Mouse (Mus musculus) neural tube, embryonic 11.5 days (tissue): ENCODE data around the gene Ccng1. TPM values are rescaled to one million over a fixed set of nuclear protein-coding genes. Genes with fewer than 3 reads are reported as not detected.

Experiments used
- polyA plus RNA-seq: library from polyadenylated mRNA; unstranded; fragments of >200 nt; fragmentation: Nextera tagmentation; extraction: Ambion mirVana; gene quantifications from 2 replicates; pipeline ENCODE4 v1.2.1, GENCODE M21; 2014

The Ccng1 gene
- polyA plus RNA-seq, 1 experiment from 2014 or later = 45.1 TPM

Other genes starting within 250 kb of the Ccng1 start
- gene Mat2b, start 60.1 kb downstream of the Ccng1 start, polyA plus RNA-seq = 97.5 and 99.5 TPM in 2 replicates
- 54.1 and 54.4 TPM in 2 replicates for gene Hmmr, start 21.9 kb downstream of the Ccng1 start, polyA plus RNA-seq
- gene Nudcd2, start 21.6 kb downstream of the Ccng1 start, polyA plus RNA-seq = 166 and 171 TPM in 2 replicates